Mouse (Mus musculus): ENCODE measurements around the gene Gm28551.

- TF ChIP-seq EP300 (IDR thresholded peaks at IDR 0.05; ENCODE audit: low read depth) (no peak), CTCF (IDR thresholded peaks at IDR 0.05; ENCODE audit: low read depth) (no peak)
These were observed 31.7 kb upstream of the Gm28551 start for GRCm38 (mm10) chr1:53384085-53384688.
